Mouse (Mus musculus) macrophage (primary cell): ENCODE data around the gene Ica1. TPM values are rescaled to one million over a fixed set of nuclear protein-coding genes. Genes with fewer than 3 reads are reported as not detected.
A peak's percentile ranks its signal among the peaks of the same experiment; 100 is the strongest.

Experiments used
- H3K27ac ChIP-seq: fragments of 350-480 bp; formaldehyde crosslinking; 2 replicates; pipeline ENCODE4 v1.9.0; 2021
- H3K36me3 ChIP-seq: fragments of 350-480 bp; formaldehyde crosslinking; 2 replicates; pipeline ENCODE4 v1.9.0; 2021; ENCODE audit errors: inconsistent target
- H3K4me3 ChIP-seq: fragments of 350-480 bp; formaldehyde crosslinking; 2 replicates; pipeline ENCODE4 v1.9.0; 2021; ENCODE audit errors: inconsistent target
- H3K79me2 ChIP-seq: fragments of 350-480 bp; formaldehyde crosslinking; 2 replicates; pipeline ENCODE4 v1.9.0; 2021; ENCODE audit errors: inconsistent target
- WGBS: methylation state at CpG from one replicate; pipeline ENCODE4 v1.1.7; 2026; ENCODE audit warnings: inconsistent platforms; ENCODE audit not compliant: missing documents; 5-methylcytosine and 5-hydroxymethylcytosine counted together
- polyA plus RNA-seq: library from polyadenylated mRNA; stranded (reverse); fragments of 250-400 nt; gene quantifications from 3 replicates; pipeline ENCODE4 v1.2.4, GENCODE M21; 2018; ENCODE audit warnings: inconsistent platforms
- total RNA-seq, 78 experiments: library from RNA; depleted of rRNA; stranded (reverse); fragments of 250-400 nt; gene quantifications; 1 replicate in 9 of 78; 2 replicates in 24 of 78; 3 replicates in 43 of 78; 4 replicates in 2 of 78; pipeline ENCODE4 v1.2.4; 2018; ENCODE audit warnings: inconsistent platforms in 56 of 78

Ica1 gene
- 10 to 100 TPM in 8 of 26 experiments, 1 to 10 TPM in 18; 1.7 to 15.7 (median 6.8) TPM for total RNA-seq (2018; cell fraction: chromatin; rRNA removed)
- total RNA-seq (2018; cell fraction: cytosol; rRNA removed), result 1 to 10 TPM; 1.2 to 3.9 (median 2.3) TPM
- total RNA-seq (2018; cell fraction: nucleus; rRNA removed), result 10 to 100 TPM in 4 of 26 experiments, 1 to 10 TPM in 22; 1.6 to 12.2 (median 4.5) TPM
- polyA plus RNA-seq, result 2.8 to 4.8 TPM (median 3.0 TPM) in 3 replicates

- 6% methylated on average over 15 of the region's 16 CpGs for WGBS
- H3K79me2 ChIP-seq, result no peaks in the 10 kb centered on the region
- peak within 1 kb of the TSS; percentile 47 for H3K4me3 ChIP-seq
- no peaks in the 10 kb centered on the region for H3K36me3 ChIP-seq
- H3K27ac ChIP-seq, result no peak within 1 kb of the TSS
Measured at GRCm38 (mm10) chr6:8778296-8778649, at the start of gene Ica1. TSS of gene Ica1 (minus strand) at chr6:8778488.

DNA sequence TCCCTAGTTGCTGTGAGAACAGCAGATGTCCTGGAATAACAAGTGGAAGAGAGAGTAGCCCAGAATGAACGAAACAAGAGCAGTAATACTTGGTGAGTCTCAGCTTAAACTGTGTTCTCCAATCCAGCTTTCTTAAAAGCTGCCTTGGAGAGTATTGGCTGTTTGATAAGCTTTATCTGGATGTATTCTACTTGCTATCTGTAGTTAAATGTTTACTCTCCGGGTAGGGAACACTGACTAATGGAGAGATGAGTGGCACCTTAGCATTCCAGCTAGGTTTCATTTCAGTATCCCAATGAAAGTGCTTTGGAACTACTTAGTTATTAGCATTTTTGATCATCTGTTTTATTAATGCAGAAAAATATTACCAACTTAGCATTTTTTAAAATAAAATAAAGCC, 41.6 kb upstream of the Ica1 start:
- no peak overlapping the region for H3K4me3 ChIP-seq
- 73% methylated on average over 2 of the region's 2 CpGs for WGBS
- H3K79me2 ChIP-seq, result no peaks in the 10 kb centered on the region
- no peak overlapping the region for H3K27ac ChIP-seq
- no peaks in the 10 kb centered on the region for H3K36me3 ChIP-seq

DNA sequence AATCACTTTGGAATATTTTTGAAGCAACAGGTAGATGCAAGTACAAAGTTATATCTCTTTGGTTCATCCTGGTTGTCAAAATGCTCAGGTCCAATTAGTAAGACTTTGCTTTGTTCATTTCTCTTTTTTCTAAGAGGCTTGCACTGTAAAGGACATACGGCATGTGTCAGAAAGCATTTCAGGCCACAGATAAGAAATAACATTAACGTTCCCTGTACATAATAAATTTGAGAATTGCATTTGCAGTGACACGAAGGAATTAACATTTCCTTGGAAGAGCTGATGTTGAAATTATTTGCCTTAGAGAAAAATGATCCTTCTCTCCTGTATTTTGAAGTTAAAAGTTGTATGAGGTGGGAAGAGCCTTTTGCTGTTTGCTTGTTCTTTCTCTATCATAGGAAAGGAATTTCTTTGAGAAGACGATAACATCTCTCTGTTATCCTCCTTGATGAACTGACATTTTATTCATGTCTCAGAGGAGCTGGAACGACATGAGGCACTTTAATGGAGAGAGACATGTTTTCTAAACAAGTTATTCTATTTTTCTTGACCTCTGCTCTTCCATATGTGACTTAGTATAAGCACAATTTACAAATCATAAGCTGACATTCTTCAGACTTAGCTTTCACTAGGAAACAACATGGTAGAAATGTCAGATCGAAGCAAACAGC, 36.2 kb upstream of the Ica1 start:
- no peaks in the 10 kb centered on the region for H3K79me2 ChIP-seq
- WGBS, result 87% methylated on average over 6 of the region's 6 CpGs
- no peaks in the 10 kb centered on the region for H3K36me3 ChIP-seq
- no peak overlapping the region for H3K4me3 ChIP-seq
- H3K27ac ChIP-seq, result no peak overlapping the region

GRCm38 (mm10) chr6:8802561-8803150, 24.4 kb upstream of the Ica1 start:
- Histone ChIP-seq H3K27ac (no peak overlapping the region), H3K36me3 (no peaks in the 10 kb centered on the region), H3K4me3 (no peak overlapping the region), H3K79me2 (no peaks in the 10 kb centered on the region)
- whole genome bisulfite sequencing, result 85% methylated on average over 3 of the region's 3 CpGs

DNA sequence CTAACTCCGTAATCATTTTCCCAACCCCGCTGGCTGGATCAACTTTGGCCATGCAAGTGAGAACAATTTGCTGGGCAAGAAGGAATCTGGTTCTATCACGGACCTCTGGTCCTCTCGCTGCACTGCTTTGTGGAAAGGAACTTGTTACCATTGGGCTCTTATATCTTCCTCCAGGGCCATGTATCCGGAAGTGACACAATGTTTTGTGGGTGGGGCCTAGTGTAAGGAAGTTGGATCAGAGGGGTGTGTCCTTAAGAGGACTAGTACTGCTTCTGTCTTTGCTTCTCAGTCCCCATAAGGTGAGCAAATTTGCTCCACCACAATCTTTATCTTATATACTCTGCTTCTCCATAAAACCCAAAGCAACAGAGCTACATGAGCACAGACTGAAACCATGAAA, 14.1 kb upstream of the Ica1 start:
- no peak overlapping the region for H3K27ac ChIP-seq
- H3K4me3 ChIP-seq, result no peak overlapping the region
- no peaks in the 10 kb centered on the region for H3K79me2 ChIP-seq
- 91% methylated on average over 5 of the region's 5 CpGs for WGBS
- no peaks in the 10 kb centered on the region for H3K36me3 ChIP-seq

GRCm38 (mm10) chr6:8791781-8792180, 13.5 kb upstream of the Ica1 start:
- H3K27ac ChIP-seq, result no peak overlapping the region
- H3K36me3 ChIP-seq, result no peaks in the 10 kb centered on the region
- 79% methylated on average over 3 of the region's 3 CpGs for WGBS
- no peaks in the 10 kb centered on the region for H3K79me2 ChIP-seq
- H3K4me3 ChIP-seq, result no peak overlapping the region

DNA sequence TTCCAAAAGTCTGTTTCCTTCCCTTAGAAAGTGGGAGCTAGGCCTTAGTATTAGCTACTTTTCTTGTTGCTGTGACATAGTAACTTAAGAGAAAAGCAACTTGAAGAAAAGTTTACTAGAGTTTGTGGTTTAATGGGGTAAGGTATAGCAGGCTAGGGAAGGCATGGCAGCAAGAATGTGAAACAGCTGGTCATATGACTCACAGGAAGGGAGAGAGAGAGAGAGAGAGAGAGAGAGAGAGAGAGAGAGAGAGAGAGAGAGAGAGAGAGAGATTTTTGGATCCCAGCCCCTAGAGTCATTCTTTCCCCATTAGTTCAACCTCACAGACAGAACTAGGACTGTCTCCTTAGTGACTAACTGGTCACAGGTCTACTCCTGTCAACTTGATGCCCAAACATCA, 2.3 kb upstream of the Ica1 start:
- H3K79me2 ChIP-seq, result no peaks in the 10 kb centered on the region
- H3K36me3 ChIP-seq, result no peaks in the 10 kb centered on the region
- no peak overlapping the region for H3K4me3 ChIP-seq
- H3K27ac ChIP-seq, result no peak overlapping the region

DNA sequence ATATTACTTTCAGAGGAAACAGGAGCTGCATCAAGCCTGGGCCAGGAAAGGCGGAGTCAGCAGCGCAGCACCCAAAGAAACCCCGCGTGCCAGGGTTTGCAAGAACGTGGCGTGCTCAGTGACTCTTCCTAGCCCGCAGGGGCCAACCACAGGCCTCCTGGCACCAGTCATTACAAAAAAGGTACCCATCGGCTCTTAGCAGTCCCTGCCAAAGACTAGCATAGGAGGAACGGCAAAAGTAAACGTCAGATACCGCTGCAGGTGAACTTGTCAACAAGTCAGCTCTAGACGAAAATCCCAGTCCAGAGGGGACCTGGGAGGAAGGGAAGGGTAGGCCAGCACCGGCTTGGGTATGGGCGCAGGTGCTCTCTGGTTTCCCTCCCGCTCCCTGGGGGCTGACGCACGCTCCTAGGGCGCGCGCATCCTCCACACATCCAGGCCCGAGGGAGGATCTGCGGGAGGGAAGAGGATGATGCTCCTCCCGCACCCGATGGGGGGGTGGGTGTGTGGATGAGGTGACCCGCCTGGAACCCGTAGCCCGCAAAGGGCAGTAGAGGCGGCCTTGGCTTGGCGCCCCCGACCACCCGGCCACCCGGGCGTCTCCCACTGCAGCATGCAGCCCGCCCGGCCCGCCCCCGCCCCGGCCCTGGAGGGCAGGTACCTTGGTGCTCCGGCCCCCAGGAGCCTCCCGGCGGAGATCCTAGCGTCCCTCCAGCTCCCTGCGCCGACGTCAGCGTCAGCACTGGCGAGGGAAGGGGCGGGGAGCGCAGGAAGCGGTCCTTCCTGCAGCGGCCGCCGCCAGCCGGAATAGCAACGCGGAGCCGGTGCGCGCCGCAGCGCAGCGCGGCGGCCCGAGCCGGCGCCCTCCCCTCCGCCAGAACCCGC, 635 bp downstream of the Ica1 start:
- Histone ChIP-seq H3K79me2 (no peaks in the 10 kb centered on the region), H3K4me3 (peak overlapping the region; percentile 47), H3K27ac (no peak overlapping the region), H3K36me3 (no peaks in the 10 kb centered on the region)
- WGBS, result 3% methylated on average over 55 of the region's 69 CpGs

GRCm38 (mm10) chr6:8771539-8771938, 6.7 kb downstream of the Ica1 start:
- H3K4me3 ChIP-seq, result no peak overlapping the region
- no peaks in the 10 kb centered on the region for H3K79me2 ChIP-seq
- no peak overlapping the region for H3K27ac ChIP-seq

DNA sequence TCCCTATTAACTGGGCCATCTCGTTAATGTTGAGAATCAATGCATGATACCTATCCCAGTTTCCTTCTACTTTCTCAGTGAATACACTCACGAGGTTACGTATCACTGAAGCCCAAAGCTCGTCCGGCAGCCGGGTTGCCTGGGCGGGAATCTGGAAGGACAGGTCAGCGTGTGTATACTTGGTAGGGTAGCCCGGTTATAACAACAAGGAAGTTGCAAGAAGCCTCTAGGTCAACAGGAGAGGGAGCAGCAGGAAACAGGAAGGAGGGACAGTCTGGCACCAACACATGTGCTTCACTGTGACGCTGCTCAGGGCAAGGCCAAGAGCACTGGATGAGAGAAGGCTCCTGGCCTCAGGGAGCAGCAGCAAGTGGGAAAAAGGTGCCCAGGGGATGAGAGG, 7.9 kb downstream of the Ica1 start:
- WGBS, result 60% methylated on average over 10 of the region's 10 CpGs
- no peak overlapping the region for H3K4me3 ChIP-seq
- no peaks in the 10 kb centered on the region for H3K79me2 ChIP-seq
- H3K36me3 ChIP-seq, result no peaks in the 10 kb centered on the region
- no peak overlapping the region for H3K27ac ChIP-seq

More at GRCm38 (mm10) chr6:8771539-8771938, 6.7 kb downstream of the Ica1 start:
- WGBS, result 21% methylated on average over 7 of the region's 7 CpGs
- H3K36me3 ChIP-seq, result no peaks in the 10 kb centered on the region

GRCm38 (mm10) chr6:8769803-8770202, 8.5 kb downstream of the Ica1 start:
- Histone ChIP-seq H3K4me3 (no peak overlapping the region), H3K27ac (no peak overlapping the region), H3K79me2 (no peaks in the 10 kb centered on the region), H3K36me3 (no peaks in the 10 kb centered on the region)
- 81% methylated on average over 6 of the region's 6 CpGs for WGBS

- no peak overlapping the region for H3K4me3 ChIP-seq
- no peaks in the 10 kb centered on the region for H3K79me2 ChIP-seq
- WGBS, result 90% methylated on average over 5 of the region's 5 CpGs
- no peaks in the 10 kb centered on the region for H3K36me3 ChIP-seq
- H3K27ac ChIP-seq, result no peak overlapping the region
Measured at GRCm38 (mm10) chr6:8766652-8767051, 11.6 kb downstream of the Ica1 start.

DNA sequence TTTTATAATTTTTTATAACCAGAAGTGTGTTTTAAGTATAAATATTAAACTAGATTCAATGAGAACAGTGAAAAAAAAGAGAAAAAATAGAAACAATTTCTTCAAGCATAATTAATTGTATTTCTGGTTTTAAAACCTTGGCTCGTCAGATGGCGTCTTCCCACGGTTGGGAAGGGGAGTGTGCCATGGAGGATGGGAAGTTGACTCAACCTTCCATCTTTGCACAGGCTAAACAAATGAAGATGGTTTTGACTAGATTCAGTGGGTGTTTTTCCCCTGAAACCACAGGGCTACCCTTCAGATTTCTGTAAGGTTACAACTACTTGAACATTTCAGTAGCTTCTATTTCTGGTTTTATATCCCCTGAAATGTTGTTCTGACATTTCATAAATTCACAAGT, 12.5 kb downstream of the Ica1 start:
- Histone ChIP-seq H3K79me2 (no peaks in the 10 kb centered on the region), H3K27ac (no peak overlapping the region), H3K36me3 (no peaks in the 10 kb centered on the region), H3K4me3 (no peak overlapping the region)
- WGBS, result 95% methylated on average over 3 of the region's 3 CpGs

- Histone ChIP-seq H3K27ac (no peak overlapping the region), H3K36me3 (no peaks in the 10 kb centered on the region), H3K4me3 (no peak overlapping the region), H3K79me2 (no peaks in the 10 kb centered on the region)
- WGBS, result 100% methylated on average over 1 of the region's 1 CpGs
Measured at GRCm38 (mm10) chr6:8765064-8765463, 13.2 kb downstream of the Ica1 start.
